Mouse (Mus musculus): Measurements from ENCODE around the gene Slc16a12.

DNA sequence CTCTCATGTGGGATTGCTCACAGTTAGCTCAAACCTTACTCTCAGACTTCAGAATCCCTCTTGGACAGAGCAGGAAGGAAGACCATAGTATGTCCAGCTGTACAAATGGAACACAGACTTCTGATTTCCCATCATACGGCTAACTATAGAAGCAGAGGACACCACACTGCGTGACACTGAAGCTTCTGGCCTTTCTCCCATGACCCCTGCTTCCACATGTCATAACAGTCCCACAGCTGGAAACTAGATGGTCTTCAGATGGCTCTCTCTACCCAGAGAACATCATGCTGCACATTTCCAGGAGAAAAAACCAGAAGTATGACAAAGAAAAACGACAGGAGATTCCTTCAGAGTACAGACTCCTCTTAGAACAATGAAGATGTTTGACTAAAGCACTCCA, 14.1 kb downstream of the Slc16a12 start:
- no peak for TF ChIP-seq CTCF (conservative IDR thresholded peaks at IDR 0.05; ENCODE audit: insufficient read depth, insufficient read length, low read depth, low read length)
- no peak for TF ChIP-seq POLR2A (IDR thresholded peaks at IDR 0.05; ENCODE audit: low read depth, low read length)
